Mouse (Mus musculus): ENCODE measurements around the gene Rilpl1.

GRCm38 (mm10) chr5:124523032-124523431, 8.2 kb downstream of the Rilpl1 start:
- TF ChIP-seq HCFC1 (IDR thresholded peaks at IDR 0.05; ENCODE audit: borderline replicate concordance, insufficient read depth, low read length) (no peak), MAFK (IDR thresholded peaks at IDR 0.05; ENCODE audit: insufficient read depth, low read depth, low read length) (no peak), ZC3H11A (IDR thresholded peaks at IDR 0.05; ENCODE audit: borderline replicate concordance, low read depth, low read length) (no peak)
